Mouse (Mus musculus) hindbrain, embryonic 12.5 days (tissue): ENCODE results near the gene Nat9. TPM values are rescaled to one million over a fixed set of nuclear protein-coding genes. Genes with fewer than 3 reads are reported as not detected.
A peak's percentile ranks its signal among the peaks of the same experiment; 100 is the strongest.

Experiments used
- ATAC-seq: fragments of 200-750 bp; cut with Nextera tagmentation; 2 replicates; pipeline ENCODE4 v1.8.0; 2017; ENCODE audit warnings: moderate TSS enrichment; ENCODE audit not compliant: low FRiP score
- H3K27ac ChIP-seq: fragments of 300-500 bp; sonication (generic); 2 replicates; pipeline ENCODE4 v1.5.1; 2016; ENCODE audit warnings: mild to moderate bottlenecking
- H3K27me3 ChIP-seq: fragments of 300-500 bp; sonication (generic); 2 replicates; pipeline ENCODE4 v1.6.1; 2016; ENCODE audit warnings: mild to moderate bottlenecking
- H3K36me3 ChIP-seq: fragments of 300-500 bp; sonication (generic); 2 replicates; pipeline ENCODE4 v1.6.1; 2016; ENCODE audit warnings: mild to moderate bottlenecking
- H3K4me1 ChIP-seq: fragments of 300-500 bp; sonication (generic); 2 replicates; pipeline ENCODE4 v1.6.1; 2016
- H3K4me2 ChIP-seq: fragments of 300-500 bp; sonication (generic); replicated peaks from 2 replicates; pipeline ENCODE4 v1.6.1; 2016; ENCODE audit warnings: mild to moderate bottlenecking
- H3K4me3 ChIP-seq: fragments of 300-500 bp; sonication (generic); 2 replicates; pipeline ENCODE4 v1.5.1; 2016; ENCODE audit warnings: mild to moderate bottlenecking
- H3K9ac ChIP-seq: fragments of 300-500 bp; sonication (generic); 2 replicates; pipeline ENCODE4 v1.6.1; 2016; ENCODE audit warnings: mild to moderate bottlenecking, moderate library complexity
- H3K9me3 ChIP-seq: fragments of 300-500 bp; sonication (generic); replicated peaks from 2 replicates; pipeline ENCODE4 v1.6.1; 2016; ENCODE audit warnings: mild to moderate bottlenecking
- WGBS: fragments of 180-500 bp; shearing (Covaris S2); methylation state at CpG from one replicate; pipeline ENCODE4 v1.1.7; 2016; 5-methylcytosine and 5-hydroxymethylcytosine counted together
- polyA plus RNA-seq: library from polyadenylated mRNA; unstranded; fragments of >200 nt; fragmentation: Nextera tagmentation; extraction: Ambion mirVana; gene quantifications from 2 replicates; pipeline ENCODE4 v1.2.1, GENCODE M21; 2016

The Nat9 gene
- polyA plus RNA-seq, 1 experiment from 2014 or later, result 21.1 TPM

DNA sequence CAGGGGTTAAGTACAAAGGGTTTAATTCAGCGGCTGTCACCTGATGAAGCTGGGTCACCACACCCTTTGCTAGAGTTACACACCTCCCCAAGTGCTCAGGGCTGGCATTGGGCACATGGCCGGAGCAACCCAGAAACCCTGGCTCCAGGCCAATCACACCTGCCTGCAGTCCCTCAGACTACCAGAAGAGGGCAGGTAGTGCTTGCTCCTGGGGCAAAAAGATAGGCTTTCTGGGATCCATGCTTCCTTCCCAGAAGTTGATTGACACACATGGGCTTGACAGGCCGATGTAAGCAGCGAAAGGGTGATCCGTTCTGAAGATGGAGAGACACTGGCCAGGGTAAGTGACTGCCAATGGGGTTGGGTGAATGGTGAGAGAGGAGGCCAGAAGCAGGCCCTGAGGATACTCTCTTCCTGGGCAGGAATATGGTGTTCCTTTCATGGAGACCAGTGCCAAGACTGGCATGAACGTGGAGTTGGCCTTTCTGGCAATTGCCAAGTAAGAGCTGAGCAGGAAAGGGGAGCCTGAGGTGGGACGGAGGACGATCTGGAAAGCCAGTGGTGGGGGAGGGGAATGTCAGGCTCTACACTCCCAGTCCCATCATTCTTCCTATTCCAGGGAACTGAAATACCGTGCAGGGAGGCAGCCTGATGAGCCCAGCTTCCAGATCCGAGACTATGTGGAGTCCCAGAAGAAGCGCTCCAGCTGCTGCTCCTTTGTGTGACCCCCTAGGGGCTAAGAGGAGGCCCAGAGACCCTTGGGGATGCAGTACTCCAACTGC, 27.5 kb downstream of the Nat9 start:
- Histone ChIP-seq H3K4me2 (no peak overlapping the region), H3K4me1 (peaks cover 36% of the 10 kb centered on the region), H3K9me3 (no peaks in the 10 kb centered on the region), H3K4me3 (no peak overlapping the region), H3K9ac (no peak overlapping the region), H3K27ac (no peak overlapping the region), H3K27me3 (peaks cover 71% of the 10 kb centered on the region), H3K36me3 (no peaks in the 10 kb centered on the region)
- no peak for ATAC-seq
- 53% methylated on average over 11 of the region's 11 CpGs for WGBS

DNA sequence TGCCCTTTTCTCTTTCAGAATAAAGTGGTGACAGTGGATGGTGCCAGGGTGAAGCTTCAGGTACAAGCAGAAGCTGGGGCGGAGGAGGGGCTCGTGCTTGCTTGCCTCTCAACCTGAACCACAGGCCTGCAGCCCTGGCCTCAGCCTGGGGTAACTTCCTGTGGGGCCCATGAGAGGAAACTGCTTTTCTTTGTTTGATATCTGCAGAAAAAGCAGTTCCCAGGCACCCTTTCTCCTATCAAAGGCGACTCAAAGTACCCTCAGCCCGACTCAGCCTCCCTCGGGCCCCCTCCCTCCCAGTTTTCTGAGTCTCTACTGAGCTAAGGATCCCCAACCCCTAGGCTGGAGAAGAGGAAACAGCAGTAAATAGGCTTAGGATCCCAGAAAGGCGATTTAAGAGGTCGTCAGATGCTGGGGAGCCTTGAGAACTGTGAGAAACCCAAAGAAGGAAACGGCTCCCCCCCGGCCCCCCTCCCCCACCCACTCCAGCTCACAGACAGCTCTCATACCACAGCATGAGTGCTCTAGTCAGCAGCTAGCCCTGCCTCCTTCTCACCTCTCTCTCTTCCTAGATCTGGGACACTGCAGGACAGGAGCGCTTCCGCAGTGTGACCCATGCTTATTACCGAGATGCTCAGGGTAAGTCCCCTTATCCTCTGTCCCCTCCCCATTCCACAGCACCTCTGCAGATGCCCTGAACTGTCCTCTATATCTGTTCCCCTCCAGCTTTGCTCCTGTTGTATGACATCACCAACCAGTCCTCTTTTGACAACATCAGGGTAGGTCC, 29.5 kb downstream of the Nat9 start:
- Histone ChIP-seq H3K4me2 (peak overlapping the region; percentile 15; the same call in 1 of the 2 replicates), H3K4me1 (peaks cover 30% of the 10 kb centered on the region), H3K4me3 (no peak overlapping the region), H3K9me3 (no peaks in the 10 kb centered on the region), H3K27me3 (peaks cover 73% of the 10 kb centered on the region), H3K9ac (peak overlapping the region; percentile 8; the same call in 1 of the 2 replicates), H3K27ac (no peak overlapping the region), H3K36me3 (no peaks in the 10 kb centered on the region)
- no peak for ATAC-seq
- WGBS, result 32% methylated on average over 12 of the region's 12 CpGs

DNA sequence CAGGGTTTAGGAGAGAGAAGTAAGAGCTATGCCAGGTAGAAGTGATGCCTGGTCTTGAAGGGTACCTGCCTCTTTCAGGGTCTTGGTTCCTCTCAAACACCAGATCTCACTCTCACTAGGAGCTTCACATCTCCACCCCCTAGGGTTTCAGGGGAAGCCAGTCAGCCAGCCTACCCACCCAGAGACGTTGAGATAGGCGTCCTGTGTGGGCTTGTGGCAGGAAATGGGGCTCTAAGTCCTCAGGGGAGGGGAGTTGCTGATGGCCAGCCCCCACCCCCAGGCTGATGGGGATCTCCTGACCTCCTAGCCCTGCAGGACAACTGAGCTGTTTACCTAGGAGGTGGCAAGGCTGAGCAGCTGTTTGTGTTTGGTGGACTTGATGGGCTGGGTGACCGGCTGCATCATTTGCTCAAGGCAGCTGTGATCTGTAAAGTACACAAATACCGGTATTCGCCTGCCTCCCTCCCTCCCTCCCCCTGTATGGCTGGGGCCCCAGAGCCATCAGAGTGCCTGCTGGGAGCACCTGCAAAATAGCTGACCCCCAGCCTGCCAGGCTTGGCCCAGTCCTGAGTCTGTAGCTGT, 32.5 kb downstream of the Nat9 start:
- peaks cover 36% of the 10 kb centered on the region for H3K4me1 ChIP-seq
- 12% methylated on average over 5 of the region's 5 CpGs for WGBS
- peaks cover 59% of the 10 kb centered on the region for H3K27me3 ChIP-seq
- H3K4me2 ChIP-seq, result no peak overlapping the region
- H3K9me3 ChIP-seq, result no peaks in the 10 kb centered on the region
- H3K36me3 ChIP-seq, result no peaks in the 10 kb centered on the region
- H3K9ac ChIP-seq, result no peak overlapping the region
- no peak for ATAC-seq
- H3K4me3 ChIP-seq, result no peak overlapping the region
- H3K27ac ChIP-seq, result no peak overlapping the region

DNA sequence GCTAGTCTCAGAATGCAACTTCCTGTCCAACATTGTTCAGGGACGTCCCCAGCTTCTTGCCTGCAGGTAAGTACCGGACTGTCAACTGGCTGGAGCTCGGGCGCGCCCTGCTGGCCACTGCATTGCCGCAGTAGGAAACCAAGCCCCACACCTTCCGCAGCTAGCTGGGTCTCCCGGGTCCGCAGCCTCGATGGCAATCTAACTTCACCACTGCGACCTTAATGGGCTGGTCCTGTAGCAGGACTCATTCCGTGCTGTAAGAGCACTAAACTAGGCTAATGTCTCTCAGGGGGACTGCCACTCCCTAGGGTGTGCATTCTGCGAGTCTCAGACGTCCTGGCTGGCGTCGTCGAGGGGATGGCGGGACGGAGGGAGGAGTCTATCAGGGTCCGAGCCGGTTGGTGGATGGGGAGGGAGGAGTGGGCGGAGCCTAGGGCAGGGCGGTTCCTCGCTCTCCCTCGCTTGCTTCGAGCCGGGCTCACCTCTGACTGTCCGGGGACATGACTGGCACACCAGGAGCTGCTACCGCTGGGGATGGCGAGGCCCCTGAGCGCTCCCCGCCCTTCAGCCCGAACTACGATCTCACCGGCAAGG, 33.9 kb downstream of the Nat9 start:
- peak; percentile 60 for ATAC-seq
- Histone ChIP-seq H3K4me1 (peaks cover 36% of the 10 kb centered on the region), H3K9ac (no peak overlapping the region; the same call in 1 of the 2 replicates), H3K9me3 (no peaks in the 10 kb centered on the region), H3K27ac (no peak overlapping the region), H3K4me3 (peak overlapping the region; percentile 22), H3K27me3 (peaks cover 59% of the 10 kb centered on the region), H3K36me3 (no peaks in the 10 kb centered on the region), H3K4me2 (peak overlapping the region; percentile 45)
- under 1% methylated on average over 33 of the region's 35 CpGs for WGBS

DNA sequence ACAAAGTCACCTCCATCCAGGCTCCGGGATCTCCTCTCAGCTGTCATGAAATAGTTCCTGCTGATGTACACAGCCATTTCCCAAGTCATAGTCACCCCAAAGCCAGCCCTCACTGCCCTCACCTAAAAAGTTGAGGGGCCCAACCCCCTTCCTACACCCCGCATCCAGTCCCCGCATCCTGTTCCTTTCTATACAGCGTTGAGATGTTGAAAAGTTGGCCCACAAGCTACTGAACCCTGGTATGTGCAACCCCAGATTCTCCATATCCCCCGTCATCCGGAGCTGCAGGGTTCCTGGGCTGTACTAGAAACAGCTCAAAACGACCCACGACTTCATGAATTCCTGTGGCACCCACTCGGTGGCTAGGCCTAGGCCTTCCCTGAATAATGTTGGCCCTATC, 34.6 kb downstream of the Nat9 start:
- Histone ChIP-seq H3K4me2 (no peak overlapping the region), H3K36me3 (no peaks in the 10 kb centered on the region), H3K9me3 (no peaks in the 10 kb centered on the region), H3K4me3 (no peak overlapping the region), H3K27ac (no peak overlapping the region), H3K4me1 (peaks cover 34% of the 10 kb centered on the region), H3K9ac (no peak overlapping the region), H3K27me3 (peaks cover 55% of the 10 kb centered on the region)
- ATAC-seq, result no peak
- WGBS, result 72% methylated on average over 9 of the region's 9 CpGs

DNA sequence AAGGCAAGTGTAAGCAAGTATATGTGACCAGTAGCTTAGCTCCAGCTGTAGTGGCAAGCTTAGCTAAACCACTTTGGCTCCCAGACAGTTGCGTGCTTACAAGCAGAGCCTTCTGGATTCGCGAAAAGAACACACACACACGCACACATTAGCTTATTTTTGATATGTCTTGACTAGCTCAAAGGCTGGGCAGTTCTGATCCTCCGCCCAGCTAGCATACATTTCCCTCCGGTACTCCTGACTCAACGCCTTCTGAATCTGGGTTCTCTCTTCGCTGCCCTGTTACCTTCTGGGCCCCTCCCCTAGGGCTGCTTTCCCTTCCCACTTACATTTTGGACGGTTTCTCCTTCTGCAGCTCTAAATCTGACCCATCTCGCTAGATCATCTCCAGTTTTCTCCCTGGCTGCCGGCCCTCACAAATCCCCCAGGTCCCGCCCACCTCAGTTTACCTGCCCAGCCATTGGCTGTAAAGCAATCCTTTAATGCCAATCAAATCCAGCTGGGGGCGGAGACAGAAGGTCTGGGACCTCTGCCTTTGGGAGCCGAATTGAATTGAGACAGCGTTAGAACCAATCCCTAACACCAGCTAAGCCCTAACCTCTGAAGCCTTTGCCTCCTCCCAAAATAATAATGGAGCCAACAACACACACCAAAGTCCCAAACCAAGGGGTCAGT, 35.8 kb downstream of the Nat9 start:
- peak overlapping the region; percentile 46; the same call in 1 of the 2 replicates for H3K9ac ChIP-seq
- ATAC-seq, result peak; percentile 75
- peaks cover 46% of the 10 kb centered on the region for H3K27me3 ChIP-seq
- no peak overlapping the region for H3K27ac ChIP-seq
- no peaks in the 10 kb centered on the region for H3K36me3 ChIP-seq
- H3K9me3 ChIP-seq, result no peaks in the 10 kb centered on the region
- 7% methylated on average over 15 of the region's 15 CpGs for WGBS
- H3K4me1 ChIP-seq, result peaks cover 27% of the 10 kb centered on the region
- H3K4me2 ChIP-seq, result peak overlapping the region; percentile 56
- peak overlapping the region; percentile 35 for H3K4me3 ChIP-seq

DNA sequence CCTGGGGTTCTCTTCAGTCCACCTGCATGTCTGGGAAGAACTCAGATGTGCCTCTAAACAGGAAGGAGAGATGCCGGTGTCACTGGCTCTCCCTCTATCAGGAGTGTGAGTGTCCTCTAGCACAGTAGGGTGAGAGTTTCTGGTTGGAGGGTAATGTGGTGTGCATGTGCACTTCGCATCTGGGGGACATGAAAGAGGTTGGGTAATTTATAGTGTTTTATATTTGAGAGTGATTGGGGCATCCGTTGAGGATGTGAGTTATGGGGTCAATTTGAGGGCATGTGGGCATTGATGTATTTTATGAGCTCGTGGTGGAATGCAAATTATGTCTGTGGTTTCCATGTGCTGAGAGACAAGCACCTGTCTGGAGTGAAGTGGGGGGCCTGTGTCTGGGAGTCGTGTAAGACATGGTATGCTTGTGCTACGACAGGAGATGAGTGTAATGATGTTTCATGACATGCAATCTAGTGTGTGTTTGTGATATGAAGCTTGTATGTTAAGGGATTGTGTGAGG, 36.9 kb downstream of the Nat9 start:
- H3K9me3 ChIP-seq, result no peaks in the 10 kb centered on the region
- H3K36me3 ChIP-seq, result no peaks in the 10 kb centered on the region
- peaks cover 27% of the 10 kb centered on the region for H3K4me1 ChIP-seq
- no peak overlapping the region for H3K4me3 ChIP-seq
- H3K4me2 ChIP-seq, result no peak overlapping the region
- ATAC-seq, result no peak
- 84% methylated on average over 6 of the region's 6 CpGs for WGBS
- no peak overlapping the region for H3K27ac ChIP-seq
- H3K27me3 ChIP-seq, result peaks cover 35% of the 10 kb centered on the region
- H3K9ac ChIP-seq, result no peak overlapping the region

DNA sequence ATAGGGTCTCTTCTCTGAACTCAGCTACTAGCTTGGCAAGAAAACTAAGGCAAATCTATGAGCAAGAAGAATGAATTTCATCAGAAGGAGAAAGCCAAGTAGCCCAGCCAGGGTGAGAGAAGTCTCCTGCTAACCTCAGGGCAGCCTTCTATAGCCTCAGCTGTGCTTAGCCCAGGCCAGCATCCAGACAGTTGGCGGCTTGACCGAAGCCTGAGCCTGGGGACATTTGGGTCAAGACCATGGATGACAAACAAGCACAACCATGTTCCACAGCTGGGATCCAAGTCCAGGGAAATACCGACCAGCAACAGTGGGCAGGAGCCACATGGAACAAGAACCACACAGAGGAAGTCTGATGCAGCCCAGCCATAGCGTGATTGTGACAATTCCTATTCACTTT, 39.8 kb downstream of the Nat9 start:
- no peak overlapping the region for H3K9ac ChIP-seq
- peaks cover 5% of the 10 kb centered on the region for H3K27me3 ChIP-seq
- H3K9me3 ChIP-seq, result no peaks in the 10 kb centered on the region
- no peak overlapping the region for H3K4me3 ChIP-seq
- no peaks in the 10 kb centered on the region for H3K36me3 ChIP-seq
- peaks cover 12% of the 10 kb centered on the region; the same call in 1 of the 2 replicates for H3K4me1 ChIP-seq
- no peak for ATAC-seq
- no peak overlapping the region for H3K27ac ChIP-seq
- no peak overlapping the region for H3K4me2 ChIP-seq
- WGBS, result 84% methylated on average over 4 of the region's 4 CpGs

DNA sequence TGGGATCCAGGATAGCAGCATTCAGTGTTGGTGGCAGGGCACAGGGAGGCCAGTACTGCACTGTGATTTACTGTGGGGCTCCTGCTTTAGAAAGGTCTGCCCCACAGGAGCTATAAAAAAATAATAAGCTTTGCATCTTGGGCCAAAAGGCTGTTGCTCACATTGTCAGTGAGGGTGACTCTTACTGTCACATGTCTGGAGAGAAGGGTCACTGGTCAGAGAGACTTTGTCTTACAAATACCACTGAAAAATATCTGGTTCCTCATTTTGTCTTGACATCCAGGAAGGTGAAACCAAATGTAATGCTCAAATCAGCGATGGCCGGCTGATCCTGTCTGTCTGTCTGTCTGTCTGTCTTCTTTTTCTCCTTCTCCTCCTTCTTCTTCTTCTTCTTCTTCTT, 45.7 kb downstream of the Nat9 start:
- Histone ChIP-seq H3K27me3 (peaks cover 3% of the 10 kb centered on the region; the same call in 1 of the 2 replicates), H3K9ac (no peak overlapping the region), H3K4me1 (no peaks in the 10 kb centered on the region), H3K27ac (no peak overlapping the region), H3K4me3 (no peak overlapping the region), H3K4me2 (no peak overlapping the region), H3K36me3 (no peaks in the 10 kb centered on the region), H3K9me3 (no peaks in the 10 kb centered on the region)
- WGBS, result 96% methylated on average over 2 of the region's 2 CpGs
- no peak for ATAC-seq

DNA sequence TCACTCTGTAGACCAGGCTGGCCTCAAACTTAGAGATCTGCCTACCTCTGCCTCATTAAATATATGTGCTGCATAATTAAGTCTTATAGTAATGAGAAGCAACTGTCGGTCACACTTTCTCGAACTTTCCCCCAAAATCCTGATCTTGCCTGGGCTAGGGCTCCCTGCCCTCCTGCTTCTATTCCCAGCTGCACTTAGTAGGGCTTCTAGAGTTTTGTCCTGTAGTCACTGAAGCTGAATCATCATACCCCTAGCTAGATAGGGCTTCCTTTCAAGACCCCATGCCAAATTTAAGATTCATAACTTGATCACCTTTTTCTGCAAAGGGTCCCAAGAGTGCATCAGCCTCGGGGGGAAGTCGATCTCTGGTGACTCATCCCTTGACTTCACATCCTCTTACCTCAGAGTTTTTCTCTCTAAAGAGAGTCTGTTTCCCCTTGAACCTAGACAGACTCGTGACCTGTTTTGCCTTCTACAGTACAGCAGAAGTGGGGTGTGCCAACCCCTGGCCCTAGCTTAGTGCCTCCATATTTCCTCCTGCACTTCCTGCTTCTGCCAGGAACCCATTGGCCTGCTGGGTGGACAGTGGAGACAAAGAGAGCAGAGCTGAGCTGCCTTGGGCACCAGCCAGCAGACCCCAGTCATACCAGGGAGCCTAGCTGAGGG, 48.9 kb downstream of the Nat9 start:
- H3K27ac ChIP-seq, result no peak overlapping the region
- H3K27me3 ChIP-seq, result peaks cover 3% of the 10 kb centered on the region; the same call in 1 of the 2 replicates
- H3K4me1 ChIP-seq, result no peaks in the 10 kb centered on the region
- H3K9me3 ChIP-seq, result no peaks in the 10 kb centered on the region
- 82% methylated on average over 5 of the region's 5 CpGs for WGBS
- H3K4me2 ChIP-seq, result no peak overlapping the region
- no peak overlapping the region for H3K9ac ChIP-seq
- ATAC-seq, result no peak
- H3K4me3 ChIP-seq, result no peak overlapping the region
- no peaks in the 10 kb centered on the region for H3K36me3 ChIP-seq

DNA sequence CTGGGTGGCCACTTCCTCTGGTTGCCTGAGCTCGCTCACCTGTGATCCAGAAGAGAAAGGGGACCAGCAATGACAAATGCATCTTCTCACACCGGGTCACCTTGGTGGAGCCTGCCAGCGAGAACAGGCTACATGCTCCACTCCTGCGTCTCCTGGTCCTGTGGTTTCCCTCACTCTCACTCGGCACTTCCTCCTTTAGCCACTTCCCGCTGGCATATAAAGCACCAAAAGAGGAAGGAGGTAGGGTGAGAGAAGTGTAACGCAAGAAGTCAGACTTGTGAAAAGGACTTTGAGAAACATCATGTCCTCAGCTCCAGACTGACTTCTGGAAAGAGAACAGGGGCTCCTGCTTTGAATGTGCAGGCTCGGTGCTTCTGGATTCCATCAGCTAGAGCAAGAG, 53.9 kb downstream of the Nat9 start, which contains the start of gene Cd300lf:
Gene Cd300lf (minus strand): TSS at position 193 of the 400 bp plus-strand sequence.
- no peaks in the 10 kb centered on the region for H3K36me3 ChIP-seq
- no peak within 1 kb of the TSS for H3K4me2 ChIP-seq
- no peak within 1 kb of the TSS for H3K27ac ChIP-seq
- H3K27me3 ChIP-seq, result no peaks in the 10 kb centered on the region
- H3K4me1 ChIP-seq, result no peaks in the 10 kb centered on the region
- ATAC-seq, result no peak
- no peaks in the 10 kb centered on the region for H3K9me3 ChIP-seq
- 87% methylated on average over 8 of the region's 8 CpGs for WGBS
- no peak within 1 kb of the TSS for H3K9ac ChIP-seq
- H3K4me3 ChIP-seq, result no peak within 1 kb of the TSS
